ENCODE assay signal across 28 mouse cellular contexts in the genomic region with DNA sequence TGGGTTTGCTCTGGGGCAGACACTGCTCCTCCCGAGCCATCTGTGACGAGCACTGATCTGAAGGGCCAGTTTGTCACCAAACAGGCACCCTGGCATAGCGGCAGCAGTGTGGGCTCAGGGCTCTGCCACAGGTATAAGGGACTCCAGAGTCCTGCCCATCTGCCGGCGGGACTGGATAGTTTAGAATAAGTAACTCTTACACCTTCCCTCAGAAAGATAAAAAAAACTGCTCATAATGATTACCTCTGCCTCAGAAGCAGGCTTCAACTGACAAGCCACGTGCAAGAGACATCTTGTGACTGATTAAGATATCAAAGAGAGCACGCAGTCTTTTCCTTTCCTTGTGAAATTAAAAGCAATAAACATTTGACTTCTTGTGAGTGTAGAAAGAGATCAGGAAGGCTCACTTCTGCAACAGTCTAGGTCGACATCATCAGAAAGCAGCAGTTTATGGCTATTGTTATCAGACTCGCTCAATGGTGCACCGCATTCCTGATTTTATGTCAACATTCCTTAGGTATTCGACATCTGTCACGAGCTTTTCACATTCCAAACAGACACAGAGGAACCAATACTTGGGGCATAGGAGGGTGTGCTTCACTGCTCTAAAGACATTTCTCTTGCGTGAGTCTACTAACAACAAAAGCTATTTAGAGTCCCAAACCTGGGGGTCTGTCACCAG. TPM values are rescaled to one million over a fixed set of nuclear protein-coding genes. Genes with fewer than 3 reads are reported as not detected.
A peak's percentile ranks its signal among the peaks of the same experiment; 100 is the strongest.
DNase-seq lines count a peak whose midpoint lies in the region; ATAC-seq and TF ChIP-seq lines count a peak whose summit lies in the region.
"Had no signal": no experiment of that assay in that cellular context is flagged by ENCODE, and none has a peak within 500 bp of the region (broad histone marks: within the 10 kb centered on the region; RNA-seq: fewer than 3 reads in every experiment).

No protein-coding gene starts in this region.

- no peak overlapping the region for H3K4me2 ChIP-seq in intestine, embryonic 15.5 days (replicated peaks)
- H3K4me2 ChIP-seq in hindbrain, embryonic 14.5 days (replicated peaks) = no peak overlapping the region
- H3K4me2 ChIP-seq: embryonic facial prominence, embryonic 15.5 days; forebrain, embryonic 15.5 days; heart, embryonic 15.5 days; hindbrain, embryonic 13.5 days had no signal

- H3K4me3 ChIP-seq in intestine, embryonic 15.5 days (replicated peaks) = no peak overlapping the region
- H3K4me3 ChIP-seq in hindbrain, embryonic 14.5 days (replicated peaks; ENCODE audit: low read length) = no peak overlapping the region
- no peak overlapping the region for H3K4me3 ChIP-seq in gastrocnemius, adult 2 months
- H3K4me3 ChIP-seq: embryonic facial prominence, embryonic 15.5 days; forebrain, embryonic 15.5 days; heart, embryonic 10.5 days; heart, embryonic 15.5 days; hindbrain, embryonic 13.5 days had no signal

- H3K27me3 ChIP-seq in intestine, embryonic 15.5 days (replicated peaks) = no peaks in the 10 kb centered on the region
- no peaks in the 10 kb centered on the region for H3K27me3 ChIP-seq in hindbrain, embryonic 14.5 days (ENCODE audit: control insufficient read depth, insufficient read depth, low read length)
- H3K27me3 ChIP-seq: embryonic facial prominence, embryonic 15.5 days; forebrain, embryonic 15.5 days; heart, embryonic 15.5 days; hindbrain, embryonic 13.5 days had no signal

- H3K4me1 ChIP-seq in intestine, embryonic 15.5 days (replicated peaks) = no peaks in the 10 kb centered on the region
- H3K4me1 ChIP-seq in hindbrain, embryonic 14.5 days (replicated peaks; ENCODE audit: control insufficient read depth, insufficient read depth, low read length) = no peaks in the 10 kb centered on the region
- H3K4me1 ChIP-seq: forebrain, embryonic 15.5 days; hindbrain, embryonic 13.5 days had no signal

- 52% methylated on average over 13 of the region's 13 CpGs for WGBS in intestine, embryonic 15.5 days
- WGBS in hindbrain, embryonic 14.5 days = 68% methylated on average over 13 of the region's 13 CpGs

- no peaks in the 10 kb centered on the region for H3K9me3 ChIP-seq in intestine, embryonic 15.5 days
- H3K9me3 ChIP-seq in hindbrain, embryonic 14.5 days (ENCODE audit: control insufficient read depth, low read length) = no peaks in the 10 kb centered on the region
- H3K9me3 ChIP-seq: embryonic facial prominence, embryonic 15.5 days; forebrain, embryonic 15.5 days; heart, embryonic 10.5 days; heart, embryonic 15.5 days; hindbrain, embryonic 13.5 days had no signal

- H3K27ac ChIP-seq in intestine, embryonic 15.5 days = peak overlapping the region; percentile 64; the same call in 1 of the 2 replicates
- H3K27ac ChIP-seq in hindbrain, embryonic 14.5 days = no peak overlapping the region
- H3K27ac ChIP-seq in gastrocnemius, adult 2 months = no peak overlapping the region
- H3K27ac ChIP-seq: embryonic facial prominence, embryonic 15.5 days; forebrain, embryonic 15.5 days; heart, embryonic 10.5 days; heart, embryonic 15.5 days; hindbrain, embryonic 13.5 days had no signal

- TF ChIP-seq CTCF in gastrocnemius, adult 2 months (IDR thresholded peaks at IDR 0.05) = no peak

- H3K9ac ChIP-seq in intestine, embryonic 15.5 days = no peak overlapping the region
- H3K9ac ChIP-seq in hindbrain, embryonic 14.5 days = no peak overlapping the region
- H3K9ac ChIP-seq: embryonic facial prominence, embryonic 15.5 days; forebrain, embryonic 15.5 days; heart, embryonic 15.5 days; hindbrain, embryonic 13.5 days had no signal

- peak; percentile 74 for ATAC-seq in intestine, embryonic 15.5 days
- ATAC-seq in megakaryocyte-erythroid progenitor cell, adult 5-6 weeks (replicated peaks; ENCODE audit: low FRiP score, low TSS enrichment, poor library complexity, severe bottlenecking) = peak; percentile 39
- no peak for ATAC-seq in hindbrain, embryonic 14.5 days (ENCODE audit: low FRiP score)
- ATAC-seq: forebrain, embryonic 15.5 days had no signal

- peak; percentile 19 for DNase-seq in Muller cell, postnatal 12 days (ENCODE audit: inconsistent ontology term)
- DNase-seq in R1 (ENCODE audit: low read depth, low spot score) = peak; percentile 58
- no peak for DNase-seq in retina, postnatal 1 day
- DNase-seq in hindbrain, embryonic 14.5 days (ENCODE audit: low spot score) = no peak
- DNase-seq in gastrocnemius, adult 2 months = no peak
- DNase-seq: adrenal gland, postnatal 10 days; cerebellum, adult 11 months; cerebellum, adult 8-10 months; cerebellum, postnatal 14 days; embryo, embryonic 11 days; gastrocnemius, postnatal 10 days; heart, adult 18-20 months; heart, postnatal 14 days had no signal

- no peaks in the 10 kb centered on the region for H3K36me3 ChIP-seq in intestine, embryonic 15.5 days
- no peaks in the 10 kb centered on the region for H3K36me3 ChIP-seq in hindbrain, embryonic 14.5 days (replicated peaks; ENCODE audit: control insufficient read depth, insufficient read depth)
- H3K36me3 ChIP-seq: forebrain, embryonic 15.5 days; hindbrain, embryonic 13.5 days had no signal

- intact Hi-C loops in gastrocnemius, adult 2 months (cut with DNase I) = loop anchor here (5.0 kb wide), 1 partner anchor 78 kb away; no protein-coding TSS in a partner anchor

RNA-seq across cellular contexts. Expression of a gene that starts 50.4 kb away (rescaled TPM):
- not detected in 2 replicates for polyA plus RNA-seq in intestine, embryonic 15.5 days (2015; fragmentation: Nextera tagmentation; extraction: Ambion mirVana)
- total RNA-seq in megakaryocyte-erythroid progenitor cell, adult 5-6 weeks (2014; fragmentation: Nextera tagmentation) = not detected in 2 replicates
- not detected in 2 replicates for total RNA-seq in megakaryocyte-erythroid progenitor cell, adult 5-6 weeks (2017)
- polyA plus RNA-seq in hindbrain, embryonic 14.5 days (2014; fragmentation: Nextera tagmentation; extraction: Ambion mirVana) = not detected in 2 replicates
- under 1 TPM; 0.31 TPM for total RNA-seq in gastrocnemius, adult 2 months (2021)
- total RNA-seq: adrenal gland, postnatal 4 days; common myeloid progenitor, adult 5-6 weeks; heart, postnatal 14 days; hematopoietic stem cell, adult 5-6 weeks had no signal
- polyA plus RNA-seq: brain, embryonic 14.5 days; embryonic facial prominence, embryonic 11.5 days; embryonic facial prominence, embryonic 15.5 days; forebrain, embryonic 11.5 days; forebrain, embryonic 15.5 days; heart, embryonic 10.5 days; heart, embryonic 15.5 days; hindbrain, embryonic 13.5 days had no signal

RNA-seq across cellular contexts. Expression of a gene that starts 52.7 kb away (rescaled TPM):
- not detected in 2 replicates for polyA plus RNA-seq in intestine, embryonic 15.5 days (2015; fragmentation: Nextera tagmentation; extraction: Ambion mirVana)
- not detected in 2 replicates for total RNA-seq in megakaryocyte-erythroid progenitor cell, adult 5-6 weeks (2014; fragmentation: Nextera tagmentation)
- not detected in 2 replicates for total RNA-seq in megakaryocyte-erythroid progenitor cell, adult 5-6 weeks (2017)
- polyA plus RNA-seq in hindbrain, embryonic 14.5 days (2014; fragmentation: Nextera tagmentation; extraction: Ambion mirVana) = not detected in 2 replicates
- total RNA-seq in gastrocnemius, adult 2 months (2021) = not detected
- total RNA-seq: adrenal gland, postnatal 10 days; adrenal gland, postnatal 4 days; common myeloid progenitor, adult 5-6 weeks; ES-E14; gastrocnemius, postnatal 10 days; gastrocnemius, postnatal 4 days; heart, adult 18-20 months; heart, postnatal 14 days; hematopoietic stem cell, adult 5-6 weeks had no signal
- polyA plus RNA-seq: brain, embryonic 14.5 days; embryonic facial prominence, embryonic 11.5 days; embryonic facial prominence, embryonic 15.5 days; forebrain, embryonic 11.5 days; forebrain, embryonic 15.5 days; heart, embryonic 10.5 days; heart, embryonic 15.5 days; hindbrain, embryonic 13.5 days had no signal

Comparison
In these comparisons a context has a peak if more than half of its experiments do, and no peak if none do; other contexts are left out.
1. DNase-seq: peak in Muller cell, postnatal 12 days (single experiment) and R1 (single experiment); none in retina, postnatal 1 day (single experiment), hindbrain, embryonic 14.5 days (single experiment) and gastrocnemius, adult 2 months (single experiment).